Mouse (Mus musculus): ENCODE results near the gene Nr1i3. TPM values are rescaled to one million over a fixed set of nuclear protein-coding genes. Genes with fewer than 3 reads are reported as not detected.

The Nr1i3 gene
- polyA plus RNA-seq, 1 experiment: 0.23 TPM

DNA sequence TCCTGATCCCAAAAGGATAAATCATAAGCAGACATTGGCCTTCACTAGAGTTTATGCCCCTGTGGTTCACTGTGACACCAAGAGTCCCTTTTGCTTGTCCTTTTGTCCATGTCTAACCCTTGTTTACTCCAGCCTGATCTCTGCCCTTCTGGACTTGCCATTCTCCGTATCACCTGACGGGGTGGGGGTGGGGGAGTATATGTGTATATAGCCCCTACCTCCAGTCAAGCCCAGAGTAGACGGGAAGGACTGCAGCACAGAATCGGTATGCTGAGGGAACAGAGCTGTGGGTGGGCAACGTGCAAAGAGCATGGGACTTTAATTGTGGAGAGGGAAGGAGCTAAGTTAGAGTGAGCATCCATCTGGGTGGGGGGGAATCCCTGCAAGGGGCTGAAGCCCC is 11.1 kb downstream of the Nr1i3 start, which contains the start of gene Apoa2:
Gene Apoa2, plus strand, starts transcription at position 198 of the 400 bp plus-strand sequence.
- WGBS: 84% methylated on average over 5 of the region's 5 CpGs
- Histone ChIP-seq H3K27me3 (ENCODE audit: control insufficient read depth, insufficient read depth, low read length) (no peaks in the 10 kb centered on the region), H3K4me1 (ENCODE audit: control insufficient read depth, insufficient read depth, low read length) (no peaks in the 10 kb centered on the region), H3K4me3 (replicated peaks; ENCODE audit: insufficient read depth, low read depth, low read length) (no peak within 1 kb of the TSS), H3K27ac (ENCODE audit: insufficient read depth, low read length) (no peak within 1 kb of the TSS)
- no peak for DNase-seq
- TF ChIP-seq POLR2A (IDR thresholded peaks at IDR 0.05; ENCODE audit: borderline replicate concordance, insufficient read depth, low read length) (no peak), CTCF (IDR thresholded peaks at IDR 0.05; ENCODE audit: borderline replicate concordance, insufficient read depth, low read depth, low read length) (no peak)

DNA sequence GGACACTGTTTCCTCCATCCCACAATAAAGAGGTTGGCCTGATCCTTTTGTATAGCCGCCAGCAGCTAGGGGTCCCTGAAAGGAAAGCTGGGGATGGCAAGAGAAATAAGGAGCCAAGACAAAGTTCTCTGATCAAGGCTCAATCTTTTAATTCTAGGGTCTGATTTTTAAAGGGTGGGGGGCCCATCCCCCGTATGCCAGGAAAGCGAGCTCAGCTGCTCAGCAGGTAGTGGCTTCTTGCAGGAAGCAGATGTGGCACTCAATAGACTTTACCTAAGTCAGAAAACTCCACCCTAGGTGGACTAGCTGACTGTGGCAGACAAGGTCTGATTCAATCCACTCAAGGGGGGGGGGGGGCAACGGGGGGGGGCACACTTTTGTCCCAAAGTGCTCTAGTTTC is 13.0 kb downstream of the Nr1i3 start:
- no peak for DNase-seq
- no peak for TF ChIP-seq CTCF (IDR thresholded peaks at IDR 0.05; ENCODE audit: borderline replicate concordance, insufficient read depth, low read depth, low read length)
- TF ChIP-seq POLR2A (IDR thresholded peaks at IDR 0.05; ENCODE audit: borderline replicate concordance, insufficient read depth, low read length): no peak
- Histone ChIP-seq H3K27me3 (ENCODE audit: control insufficient read depth, insufficient read depth, low read length) (no peaks in the 10 kb centered on the region), H3K4me1 (ENCODE audit: control insufficient read depth, insufficient read depth, low read length) (no peaks in the 10 kb centered on the region), H3K27ac (ENCODE audit: insufficient read depth, low read length) (no peak overlapping the region), H3K4me3 (replicated peaks; ENCODE audit: insufficient read depth, low read depth, low read length) (no peak overlapping the region)
- 55% methylated on average over 4 of the region's 4 CpGs for WGBS

GRCm38 (mm10) chr1:171227879-171228278 is 14.1 kb downstream of the Nr1i3 start:
- Histone ChIP-seq H3K4me1 (ENCODE audit: control insufficient read depth, insufficient read depth, low read length) (no peaks in the 10 kb centered on the region), H3K4me3 (replicated peaks; ENCODE audit: insufficient read depth, low read depth, low read length) (no peak overlapping the region), H3K27me3 (ENCODE audit: control insufficient read depth, insufficient read depth, low read length) (no peaks in the 10 kb centered on the region), H3K27ac (ENCODE audit: insufficient read depth, low read length) (no peak overlapping the region)
- 89% methylated on average over 1 of the region's 1 CpGs for WGBS
- no peak for TF ChIP-seq POLR2A (IDR thresholded peaks at IDR 0.05; ENCODE audit: borderline replicate concordance, insufficient read depth, low read length)
- TF ChIP-seq CTCF (IDR thresholded peaks at IDR 0.05; ENCODE audit: borderline replicate concordance, insufficient read depth, low read depth, low read length): no peak
- no peak for DNase-seq

- no peak overlapping the region for H3K27ac ChIP-seq (ENCODE audit: insufficient read depth, low read length)
- WGBS: 48% methylated on average over 6 of the region's 6 CpGs
- TF ChIP-seq POLR2A (IDR thresholded peaks at IDR 0.05; ENCODE audit: borderline replicate concordance, insufficient read depth, low read length) (no peak), CTCF (IDR thresholded peaks at IDR 0.05; ENCODE audit: borderline replicate concordance, insufficient read depth, low read depth, low read length) (no peak)
These were observed 16.0 kb downstream of the Nr1i3 start for GRCm38 (mm10) chr1:171229750-171230149.

DNA sequence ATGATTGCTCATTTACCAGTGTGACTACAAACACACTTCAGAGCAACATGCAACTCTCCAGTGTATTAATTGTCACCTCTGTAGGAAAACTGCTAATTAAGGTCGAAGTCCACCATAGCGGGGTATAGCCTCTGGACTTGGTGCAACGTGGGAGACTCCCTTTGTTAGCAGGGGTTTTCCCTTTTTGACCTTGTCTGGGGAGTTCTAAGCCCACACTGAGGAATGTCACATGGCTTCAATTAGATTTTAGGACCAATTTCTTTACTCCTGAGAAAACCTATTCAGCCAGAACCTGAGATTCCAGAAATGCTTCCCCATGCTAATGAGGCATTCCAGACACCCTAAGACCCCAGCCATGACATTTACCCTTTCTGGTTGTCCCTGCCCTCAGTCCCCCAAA is 16.4 kb downstream of the Nr1i3 start:
- Histone ChIP-seq H3K4me3 (replicated peaks; ENCODE audit: insufficient read depth, low read depth, low read length) (no peak overlapping the region), H3K27ac (ENCODE audit: insufficient read depth, low read length) (no peak overlapping the region), H3K27me3 (ENCODE audit: control insufficient read depth, insufficient read depth, low read length) (no peaks in the 10 kb centered on the region), H3K4me1 (ENCODE audit: control insufficient read depth, insufficient read depth, low read length) (no peaks in the 10 kb centered on the region)
- WGBS: 81% methylated on average over 3 of the region's 3 CpGs
- TF ChIP-seq POLR2A (IDR thresholded peaks at IDR 0.05; ENCODE audit: borderline replicate concordance, insufficient read depth, low read length) (no peak), CTCF (IDR thresholded peaks at IDR 0.05; ENCODE audit: borderline replicate concordance, insufficient read depth, low read depth, low read length) (no peak)
- DNase-seq: no peak

More at GRCm38 (mm10) chr1:171229750-171230149, 16.0 kb downstream of the Nr1i3 start:
- DNase-seq: no peak
- H3K27me3 ChIP-seq (ENCODE audit: control insufficient read depth, insufficient read depth, low read length): no peaks in the 10 kb centered on the region
- H3K4me1 ChIP-seq (ENCODE audit: control insufficient read depth, insufficient read depth, low read length): no peaks in the 10 kb centered on the region
- no peak overlapping the region for H3K4me3 ChIP-seq (replicated peaks; ENCODE audit: insufficient read depth, low read depth, low read length)

DNA sequence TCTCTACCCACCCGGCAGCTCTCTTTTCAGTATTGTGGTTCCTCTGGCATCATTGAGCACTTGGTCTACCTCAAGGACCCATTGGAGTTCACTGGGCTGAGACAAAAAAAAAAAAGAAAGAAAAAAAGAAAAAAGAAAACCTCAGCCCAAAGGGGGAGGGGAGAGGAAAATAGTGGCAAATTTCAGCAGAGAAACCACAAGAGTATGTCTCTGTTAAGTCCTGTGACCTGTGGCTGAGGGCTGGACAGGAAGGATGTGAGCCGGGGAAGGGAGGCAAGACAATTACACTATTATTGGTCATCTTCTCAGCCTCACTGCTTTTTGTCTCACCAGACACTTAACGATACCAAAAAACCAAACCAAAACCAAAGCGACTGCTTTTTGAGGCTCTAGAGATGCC is 18.1 kb downstream of the Nr1i3 start:
- TF ChIP-seq POLR2A (IDR thresholded peaks at IDR 0.05; ENCODE audit: borderline replicate concordance, insufficient read depth, low read length) (no peak), CTCF (IDR thresholded peaks at IDR 0.05; ENCODE audit: borderline replicate concordance, insufficient read depth, low read depth, low read length) (no peak)
- Histone ChIP-seq H3K27me3 (ENCODE audit: control insufficient read depth, insufficient read depth, low read length) (no peaks in the 10 kb centered on the region), H3K4me3 (replicated peaks; ENCODE audit: insufficient read depth, low read depth, low read length) (no peak overlapping the region), H3K27ac (ENCODE audit: insufficient read depth, low read length) (no peak overlapping the region), H3K4me1 (ENCODE audit: control insufficient read depth, insufficient read depth, low read length) (no peaks in the 10 kb centered on the region)
- WGBS: 64% methylated on average over 4 of the region's 4 CpGs
- no peak for DNase-seq

DNA sequence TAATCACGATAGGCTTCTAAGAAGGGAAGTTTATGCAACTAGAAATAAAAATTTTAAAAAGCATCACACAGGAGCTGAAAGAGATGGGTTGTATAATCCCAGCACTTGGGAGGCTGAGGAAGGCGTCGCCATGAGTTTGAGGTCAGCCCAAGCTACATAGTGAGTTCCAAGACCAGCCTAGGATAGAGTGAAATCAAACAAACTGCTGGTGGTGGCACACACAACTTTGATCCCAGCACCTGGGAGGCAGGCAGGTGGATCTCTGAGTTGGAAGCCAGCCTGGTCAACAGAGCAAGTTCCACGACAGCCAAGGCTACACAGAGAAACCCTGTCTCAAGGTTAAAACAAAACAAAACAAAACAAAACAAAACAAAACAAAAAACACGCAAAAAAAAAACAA is 18.6 kb downstream of the Nr1i3 start:
- H3K27me3 ChIP-seq (ENCODE audit: control insufficient read depth, insufficient read depth, low read length): no peaks in the 10 kb centered on the region
- no peak for DNase-seq
- no peak overlapping the region for H3K27ac ChIP-seq (ENCODE audit: insufficient read depth, low read length)
- no peaks in the 10 kb centered on the region for H3K4me1 ChIP-seq (ENCODE audit: control insufficient read depth, insufficient read depth, low read length)
- TF ChIP-seq POLR2A (IDR thresholded peaks at IDR 0.05; ENCODE audit: borderline replicate concordance, insufficient read depth, low read length) (no peak), CTCF (IDR thresholded peaks at IDR 0.05; ENCODE audit: borderline replicate concordance, insufficient read depth, low read depth, low read length) (no peak)
- H3K4me3 ChIP-seq (replicated peaks; ENCODE audit: insufficient read depth, low read depth, low read length): no peak overlapping the region
- 86% methylated on average over 5 of the region's 5 CpGs for WGBS

- Histone ChIP-seq H3K4me1 (ENCODE audit: control insufficient read depth, insufficient read depth, low read length) (no peaks in the 10 kb centered on the region), H3K4me3 (replicated peaks; ENCODE audit: insufficient read depth, low read depth, low read length) (no peak overlapping the region), H3K27ac (ENCODE audit: insufficient read depth, low read length) (no peak overlapping the region), H3K27me3 (ENCODE audit: control insufficient read depth, insufficient read depth, low read length) (no peaks in the 10 kb centered on the region)
- WGBS: 81% methylated on average over 12 of the region's 12 CpGs
- TF ChIP-seq CTCF (IDR thresholded peaks at IDR 0.05; ENCODE audit: borderline replicate concordance, insufficient read depth, low read depth, low read length) (no peak), POLR2A (IDR thresholded peaks at IDR 0.05; ENCODE audit: borderline replicate concordance, insufficient read depth, low read length) (no peak)
- no peak for DNase-seq
These were observed 19.3 kb downstream of the Nr1i3 start for GRCm38 (mm10) chr1:171232800-171233730.

Data from cerebellum, adult 2 months (tissue).